In the genomic region with DNA sequence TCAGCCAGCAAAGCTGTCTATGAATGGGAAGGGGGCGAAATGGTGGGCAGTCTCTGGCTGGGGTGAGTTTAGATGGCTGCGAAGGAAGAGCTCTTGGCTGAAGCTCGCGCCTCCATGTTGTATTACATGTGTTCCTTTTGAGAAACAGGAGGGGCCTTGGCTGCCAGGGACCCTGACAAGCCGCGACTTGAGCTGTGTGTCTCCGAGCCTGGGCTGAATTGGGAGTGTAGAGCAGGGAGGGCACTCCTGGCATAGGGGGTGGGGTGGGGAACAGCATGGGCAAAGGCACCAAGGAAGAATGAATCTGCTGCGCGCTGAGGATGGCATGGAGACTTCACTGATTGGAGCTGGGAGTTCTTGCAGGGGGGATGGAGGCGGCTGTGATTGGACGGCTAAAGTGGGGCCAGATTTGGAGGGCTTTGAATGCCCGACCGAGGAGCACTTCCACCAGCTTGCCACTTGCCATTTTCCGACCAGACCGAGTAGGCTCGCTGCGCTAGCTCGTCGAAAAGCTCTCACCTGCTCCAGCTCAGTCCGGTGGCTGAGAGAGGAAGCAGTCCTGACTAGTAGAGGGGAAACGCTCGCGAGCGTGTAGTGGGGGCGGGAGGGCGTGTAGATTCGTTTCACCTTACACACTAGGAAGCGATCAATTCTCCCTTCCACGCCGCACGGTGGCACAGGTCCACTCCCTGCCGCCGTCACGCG, we compare ENCODE assay signal across 8 mouse cellular contexts. TPM values are rescaled to one million over a fixed set of nuclear protein-coding genes. Genes with fewer than 3 reads are reported as not detected.
DNase-seq lines count a peak whose midpoint lies in the region; ATAC-seq and TF ChIP-seq lines count a peak whose summit lies in the region.

No protein-coding gene starts in this region.

- no peaks in the 10 kb centered on the region for H3K9me3 ChIP-seq in hindbrain, postnatal 0 days (ENCODE audit: low read length)

- no peaks in the 10 kb centered on the region for H3K4me1 ChIP-seq in cortical plate, adult 2 months (ENCODE audit: control insufficient read depth, insufficient read depth, low read length)
- no peaks in the 10 kb centered on the region for H3K4me1 ChIP-seq in hindbrain, postnatal 0 days (ENCODE audit: insufficient read depth, low read length)

- DNase-seq in gastrocnemius, adult 8-10 months (ENCODE audit: low spot score in 2 of 2), result peak; percentile 54 to 68
- DNase-seq in hindbrain, postnatal 0 days (ENCODE audit: low spot score), result peak; percentile 96
- peak; percentile 74 to 84 for DNase-seq in left cerebral cortex, adult 2 months (ENCODE audit: extremely low spot score in 1 of 2, low spot score in 2 of 2)
- peak; percentile 73 for DNase-seq in retina, postnatal 7 days (ENCODE audit: low read depth, low spot score)
- DNase-seq in urinary bladder, adult 2 months (ENCODE audit: low spot score), result peak; percentile 69

- H3K4me2 ChIP-seq in hindbrain, postnatal 0 days (ENCODE audit: low read depth, low read length), result peak overlapping the region; percentile 60

- intact Hi-C loops in left cerebral cortex, adult 2 months (cut with DNase I), result loop anchor here (2.0 to 5.0 kb wide), 4 partner anchors 39 to 254 kb away; a partner anchor contains a TSS

- H3K27me3 ChIP-seq in hindbrain, postnatal 0 days (ENCODE audit: insufficient read depth, low read length), result no peaks in the 10 kb centered on the region

- H3K79me2 ChIP-seq in macrophage (ENCODE audit: inconsistent target), result peaks cover 41% of the 10 kb centered on the region

- TF ChIP-seq POLR2A in cortical plate, adult 2 months (IDR thresholded peaks at IDR 0.05; ENCODE audit: extremely low read depth, insufficient read depth, low read length), result peak; percentile 80

- H3K4me3 ChIP-seq in cortical plate, adult 2 months (ENCODE audit: insufficient read depth, low read length), result peak overlapping the region; percentile 82
- H3K4me3 ChIP-seq in hindbrain, postnatal 0 days (ENCODE audit: low read length), result peak overlapping the region; percentile 93
- H3K4me3 ChIP-seq in left cerebral cortex, adult 2 months, result peak overlapping the region; percentile 74
- peak overlapping the region; percentile 46 for H3K4me3 ChIP-seq in macrophage (ENCODE audit: inconsistent target)

- H3K27ac ChIP-seq in cortical plate, adult 2 months (ENCODE audit: insufficient read depth, low read length), result peak overlapping the region; percentile 56; the same call in 1 of the 2 replicates
- H3K27ac ChIP-seq in hindbrain, postnatal 0 days, result peak overlapping the region; percentile 100
- peak overlapping the region; percentile 86 for H3K27ac ChIP-seq in left cerebral cortex, adult 2 months
- H3K27ac ChIP-seq in macrophage, result peak overlapping the region; percentile 82

- WGBS in hindbrain, postnatal 0 days, result under 1% methylated on average over 34 of the region's 35 CpGs
- WGBS in macrophage (ENCODE audit: missing documents), result 7% methylated on average over 31 of the region's 35 CpGs

- no peaks in the 10 kb centered on the region for H3K36me3 ChIP-seq in hindbrain, postnatal 0 days (ENCODE audit: insufficient read depth, low read length)
- no peaks in the 10 kb centered on the region for H3K36me3 ChIP-seq in macrophage (ENCODE audit: inconsistent target)

- peak; percentile 46 for ATAC-seq in activated CD4-positive, CD25-positive, alpha-beta regulatory T cell, adult 4 months
- ATAC-seq in hindbrain, postnatal 0 days, result peak; percentile 93

- TF ChIP-seq CTCF in cortical plate, adult 2 months (IDR thresholded peaks at IDR 0.05; ENCODE audit: extremely low read depth, insufficient read depth, low read length), result no peak
- TF ChIP-seq CTCF in hindbrain, postnatal 0 days (IDR thresholded peaks at IDR 0.05; ENCODE audit: low read depth), result peak; percentile 44
- TF ChIP-seq CTCF in left cerebral cortex, adult 2 months (IDR thresholded peaks at IDR 0.05), result no peak; the same call in 1 of the 2 replicates

- H3K9ac ChIP-seq in hindbrain, postnatal 0 days (replicated peaks; ENCODE audit: low read length), result peak overlapping the region; percentile 95

RNA-seq across cellular contexts. Expression of a gene that starts 0.6 kb away (rescaled TPM):
- 10 to 100 TPM; 15.6 to 21.0 TPM for polyA plus RNA-seq in activated CD4-positive, CD25-positive, alpha-beta regulatory T cell, adult 4 months (2017; shearing (Covaris generic))
- 15.6 and 16.0 TPM in 2 replicates for polyA plus RNA-seq in cortical plate, adult 2 months (2012; rRNA removed)
- total RNA-seq in gastrocnemius, adult 8-10 months (2022), result 10 to 100 TPM; 17.4 to 23.3 (median 19.9) TPM
- 33.4 and 35.2 TPM in 2 replicates for total RNA-seq in hindbrain, postnatal 0 days (2014; rRNA removed)
- polyA plus RNA-seq in hindbrain, postnatal 0 days (2015; fragmentation: Nextera tagmentation; extraction: Ambion mirVana), result 11.9 and 12.5 TPM in 2 replicates
- 10 to 100 TPM; 29.3 to 32.5 TPM for total RNA-seq in left cerebral cortex, adult 2 months (2021)
- 10 to 100 TPM; 13.6 to 88.1 (median 55.7) TPM for total RNA-seq in macrophage (2018; cell fraction: chromatin; rRNA removed)
- 10 to 100 TPM in 23 of 26 experiments, 1 to 10 TPM in 3; 7.9 to 20.3 (median 14.7) TPM for total RNA-seq in macrophage (2018; cell fraction: cytosol; rRNA removed)
- 10 to 100 TPM; 12.7 to 78.4 (median 36.6) TPM for total RNA-seq in macrophage (2018; cell fraction: nucleus; rRNA removed)
- polyA plus RNA-seq in macrophage (2018), result 9.5 to 10.6 TPM (median 10.1 TPM) in 3 replicates
- polyA plus RNA-seq in urinary bladder, adult 2 months (2012; rRNA removed), result 6.6 and 8.9 TPM in 2 replicates

RNA-seq across cellular contexts. Expression of a gene that starts 39.4 kb away (rescaled TPM):
- polyA plus RNA-seq in activated CD4-positive, CD25-positive, alpha-beta regulatory T cell, adult 4 months (2017; shearing (Covaris generic)), result 10 to 100 TPM in 1 of 2 experiments, 1 to 10 TPM in 1; 8.1 to 11.3 TPM
- polyA plus RNA-seq in cortical plate, adult 2 months (2012; rRNA removed), result 14.1 and 15.1 TPM in 2 replicates
- total RNA-seq in gastrocnemius, adult 8-10 months (2022), result 1 to 10 TPM in 3 of 4 experiments, under 1 TPM in 1; 0.99 to 1.9 (median 1.4) TPM
- 13.7 and 16.8 TPM in 2 replicates for total RNA-seq in hindbrain, postnatal 0 days (2014; rRNA removed)
- 41.9 and 44.8 TPM in 2 replicates for polyA plus RNA-seq in hindbrain, postnatal 0 days (2015; fragmentation: Nextera tagmentation; extraction: Ambion mirVana)
- 10 to 100 TPM; 11.2 to 12.8 TPM for total RNA-seq in left cerebral cortex, adult 2 months (2021)
- 10 to 100 TPM in 16 of 26 experiments, 1 to 10 TPM in 9, under 1 TPM in 1; 0.87 to 26.5 (median 12.6) TPM for total RNA-seq in macrophage (2018; cell fraction: chromatin; rRNA removed)
- total RNA-seq in macrophage (2018; cell fraction: cytosol; rRNA removed), result 1 to 10 TPM in 15 of 26 experiments, under 1 TPM in 11; 0.19 to 3.1 (median 1.1) TPM
- total RNA-seq in macrophage (2018; cell fraction: nucleus; rRNA removed), result 10 to 100 TPM in 2 of 26 experiments, 1 to 10 TPM in 24; 1.1 to 13.3 (median 5.5) TPM
- polyA plus RNA-seq in macrophage (2018), result 1.00 to 1.4 TPM (median 1.1 TPM) in 3 replicates
- 11.7 and 12.1 TPM in 2 replicates for polyA plus RNA-seq in urinary bladder, adult 2 months (2012; rRNA removed)

Comparison
In these comparisons a context has a peak if more than half of its experiments do, and no peak if none do; other contexts are left out.
1. Peak in every context shown above with its lines: DNase-seq, ATAC-seq, H3K4me3 ChIP-seq and H3K27ac ChIP-seq.